ENCODE assay signal across 23 mouse cellular contexts in the genomic region with DNA sequence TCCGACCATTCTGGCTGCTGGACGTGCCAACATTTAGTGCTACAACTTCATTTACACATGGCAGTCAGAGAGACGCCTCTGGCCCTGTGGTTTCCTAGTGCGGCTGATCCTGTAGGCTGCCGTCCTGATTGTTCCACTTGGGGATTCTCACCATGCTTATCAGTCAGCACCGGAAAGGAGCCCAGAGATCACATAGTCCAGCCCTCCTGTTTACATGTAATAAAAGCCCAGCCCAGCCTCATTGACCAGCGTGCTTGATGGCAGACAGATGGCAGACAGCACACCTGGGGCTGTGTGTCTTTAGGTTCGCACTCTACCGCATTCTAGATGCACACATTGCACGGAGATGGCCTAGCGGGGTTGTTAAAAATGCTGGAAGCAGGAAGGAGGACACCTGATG. TPM values are rescaled to one million over a fixed set of nuclear protein-coding genes. Genes with fewer than 3 reads are reported as not detected.
DNase-seq lines count a peak whose midpoint lies in the region; ATAC-seq and TF ChIP-seq lines count a peak whose summit lies in the region.
"Had no signal": no experiment of that assay in that cellular context is flagged by ENCODE, and none has a peak within 500 bp of the region (broad histone marks: within the 10 kb centered on the region; RNA-seq: fewer than 3 reads in every experiment).

No protein-coding gene starts in this region.

- no peak overlapping the region; the same call in 1 of the 2 replicates for H3K4me2 ChIP-seq in intestine, embryonic 15.5 days (replicated peaks)
- H3K4me2 ChIP-seq in intestine, embryonic 16.5 days (ENCODE audit: low read depth, low read length), result no peak overlapping the region
- no peak overlapping the region for H3K4me2 ChIP-seq in stomach, postnatal 0 days (replicated peaks; ENCODE audit: low read depth)
- H3K4me2 ChIP-seq: embryonic facial prominence, embryonic 13.5 days; embryonic facial prominence, embryonic 15.5 days; forebrain, embryonic 12.5 days had no signal

- H3K36me3 ChIP-seq in intestine, embryonic 15.5 days, result no peaks in the 10 kb centered on the region
- H3K36me3 ChIP-seq in intestine, embryonic 16.5 days (ENCODE audit: control insufficient read depth, insufficient read depth, low read length), result no peaks in the 10 kb centered on the region
- no peaks in the 10 kb centered on the region for H3K36me3 ChIP-seq in stomach, postnatal 0 days (ENCODE audit: control insufficient read depth, insufficient read depth, low read length)
- H3K36me3 ChIP-seq: embryonic facial prominence, embryonic 13.5 days; embryonic facial prominence, embryonic 15.5 days; forebrain, embryonic 10.5 days; forebrain, embryonic 12.5 days had no signal

- no peaks in the 10 kb centered on the region for H3K9me3 ChIP-seq in intestine, embryonic 15.5 days
- H3K9me3 ChIP-seq in intestine, embryonic 16.5 days (ENCODE audit: control insufficient read depth, low read length), result no peaks in the 10 kb centered on the region
- no peaks in the 10 kb centered on the region for H3K9me3 ChIP-seq in stomach, postnatal 0 days (ENCODE audit: control insufficient read depth, low read length)
- H3K9me3 ChIP-seq: embryonic facial prominence, embryonic 13.5 days; embryonic facial prominence, embryonic 15.5 days; forebrain, embryonic 10.5 days; forebrain, embryonic 12.5 days had no signal

- TF ChIP-seq EP300 in stomach, postnatal 0 days (optimal IDR thresholded peaks at IDR 0.05), result no peak

- DNase-seq in stomach, postnatal 0 days (ENCODE audit: low spot score), result peak; percentile 12
- no peak for DNase-seq in left cerebral cortex, adult 8-10 months (ENCODE audit: low spot score in 2 of 2)
- no peak for DNase-seq in left cerebral cortex, postnatal 14 days (ENCODE audit: low spot score in 2 of 2)
- no peak for DNase-seq in left cerebral cortex, postnatal 36 days (ENCODE audit: low spot score in 2 of 2)
- DNase-seq: adrenal gland, adult 2 months; adrenal gland, postnatal 10 days; adrenal gland, postnatal 25 days; cerebellum, adult 11 months; cerebellum, adult 18-20 months; cerebellum, adult 8-10 months; cerebellum, adult 9-11 months; cerebellum, postnatal 14 days; cerebellum, postnatal 36 days; embryo, embryonic 11 days had no signal

- peak; percentile 72 for ATAC-seq in intestine, embryonic 15.5 days
- ATAC-seq in intestine, embryonic 16.5 days, result peak; percentile 75
- ATAC-seq in megakaryocyte progenitor cell, adult 5-6 weeks (replicated peaks; ENCODE audit: poor library complexity), result peak; percentile 42; the same call in 1 of the 2 replicates
- no peak for ATAC-seq in stomach, postnatal 0 days (ENCODE audit: low FRiP score, low TSS enrichment)
- ATAC-seq: forebrain, embryonic 14.5 days had no signal

- H3K27me3 ChIP-seq in intestine, embryonic 15.5 days (replicated peaks), result no peaks in the 10 kb centered on the region
- H3K27me3 ChIP-seq in intestine, embryonic 16.5 days (replicated peaks; ENCODE audit: control insufficient read depth, insufficient read depth, low read length), result no peaks in the 10 kb centered on the region
- no peaks in the 10 kb centered on the region for H3K27me3 ChIP-seq in stomach, postnatal 0 days (ENCODE audit: control insufficient read depth, insufficient read depth, low read length)
- H3K27me3 ChIP-seq: embryonic facial prominence, embryonic 13.5 days; embryonic facial prominence, embryonic 15.5 days; forebrain, embryonic 12.5 days had no signal

- intact Hi-C loops in left cerebral cortex, postnatal 14 days (cut with DNase I), result no loop called here
- intact Hi-C loops in left cerebral cortex, postnatal 36 days (cut with DNase I), result no loop called here

- H3K4me1 ChIP-seq in intestine, embryonic 15.5 days (replicated peaks), result no peaks in the 10 kb centered on the region
- no peaks in the 10 kb centered on the region for H3K4me1 ChIP-seq in intestine, embryonic 16.5 days (ENCODE audit: control insufficient read depth, insufficient read depth, low read length)
- H3K4me1 ChIP-seq in stomach, postnatal 0 days (replicated peaks; ENCODE audit: control insufficient read depth, insufficient read depth), result no peaks in the 10 kb centered on the region
- H3K4me1 ChIP-seq: forebrain, embryonic 12.5 days had no signal

- no peak overlapping the region for H3K27ac ChIP-seq in intestine, embryonic 15.5 days
- H3K27ac ChIP-seq in intestine, embryonic 16.5 days (ENCODE audit: low read length), result peak overlapping the region; percentile 25; the same call in 1 of the 2 replicates
- H3K27ac ChIP-seq in stomach, postnatal 0 days (replicated peaks), result no peak overlapping the region
- H3K27ac ChIP-seq: embryonic facial prominence, embryonic 13.5 days; embryonic facial prominence, embryonic 15.5 days; forebrain, embryonic 10.5 days; forebrain, embryonic 12.5 days had no signal

- H3K9ac ChIP-seq in intestine, embryonic 15.5 days, result no peak overlapping the region
- no peak overlapping the region for H3K9ac ChIP-seq in intestine, embryonic 16.5 days (ENCODE audit: low read depth, low read length)
- H3K9ac ChIP-seq in stomach, postnatal 0 days (ENCODE audit: low read length), result no peak overlapping the region
- H3K9ac ChIP-seq: embryonic facial prominence, embryonic 13.5 days; embryonic facial prominence, embryonic 15.5 days; forebrain, embryonic 12.5 days had no signal

- 63% methylated on average over 11 of the region's 11 CpGs for WGBS in intestine, embryonic 15.5 days
- WGBS in intestine, embryonic 16.5 days, result 62% methylated on average over 11 of the region's 11 CpGs
- 71% methylated on average over 11 of the region's 11 CpGs for WGBS in stomach, postnatal 0 days

- TF ChIP-seq CTCF in stomach, postnatal 0 days (IDR thresholded peaks at IDR 0.05; ENCODE audit: low read depth), result no peak

- H3K4me3 ChIP-seq in intestine, embryonic 15.5 days (replicated peaks), result no peak overlapping the region
- no peak overlapping the region for H3K4me3 ChIP-seq in intestine, embryonic 16.5 days (ENCODE audit: low read length)
- H3K4me3 ChIP-seq in stomach, postnatal 0 days (ENCODE audit: low read depth, low read length), result no peak overlapping the region
- H3K4me3 ChIP-seq: embryonic facial prominence, embryonic 13.5 days; embryonic facial prominence, embryonic 15.5 days; erythroblast, embryonic 14.5 days; forebrain, embryonic 10.5 days; forebrain, embryonic 12.5 days had no signal

RNA-seq across cellular contexts. Expression of a gene that starts 43.6 kb away (rescaled TPM):
- polyA plus RNA-seq in intestine, embryonic 15.5 days (2015; fragmentation: Nextera tagmentation; extraction: Ambion mirVana), result 5.0 TPM in 2 replicates
- 5.0 and 5.4 TPM in 2 replicates for polyA plus RNA-seq in intestine, embryonic 16.5 days (2015; fragmentation: Nextera tagmentation; extraction: Ambion mirVana)
- 81.8 and 91.6 TPM in 2 replicates for total RNA-seq in megakaryocyte progenitor cell, adult 5-6 weeks (2015)
- total RNA-seq in megakaryocyte progenitor cell, adult 5-6 weeks (2017), result 40.7 and 45.9 TPM in 2 replicates
- polyA plus RNA-seq in stomach, postnatal 0 days (2015; fragmentation: Nextera tagmentation; extraction: Ambion mirVana), result 3.3 and 3.4 TPM in 2 replicates
- total RNA-seq in left cerebral cortex, adult 8-10 months (2022), result 1 to 10 TPM; 3.2 to 9.1 (median 4.0) TPM
- 1 to 10 TPM; 2.7 to 5.1 TPM for total RNA-seq in left cerebral cortex, postnatal 14 days (2021)
- total RNA-seq in left cerebral cortex, postnatal 36 days (2021), result 1 to 10 TPM; 2.3 to 4.6 TPM

Comparison
In these comparisons a context has a peak if more than half of its experiments do, and no peak if none do; other contexts are left out.
1. RNA of a gene that starts 43.6 kb away (total RNA-seq): 40.7 to 91.6 TPM in megakaryocyte progenitor cell, adult 5-6 weeks; 2.7 to 5.1 TPM in left cerebral cortex, postnatal 14 days, 3.2 to 9.1 TPM in left cerebral cortex, adult 8-10 months and 2.3 to 4.6 TPM in left cerebral cortex, postnatal 36 days; every median in the first group is over 4 times any median in the second.